Mouse (Mus musculus) MEL (cell line): Measurements from ENCODE around the gene Csnk2a2.

Experiments
- CTCF ChIP-seq, 3 experiments: IDR thresholded peaks in 2 of 3; conservative IDR thresholded peaks in 1 of 3; 2 replicates each; pipeline ENCODE4 v1.5.1; 2011 to 2012; ENCODE audit warnings: low read length in 3 of 3, low read depth in 2 of 3, mild to moderate bottlenecking in 2 of 3, improper control_type of control experiment in 1 of 3, inconsistent platforms in 1 of 3, mixed read lengths in 1 of 3, moderate library complexity in 1 of 3; ENCODE audit not compliant: control insufficient read depth in 1 of 3, insufficient read depth in 1 of 3, poor library complexity in 1 of 3, severe bottlenecking in 1 of 3
- ELF1 ChIP-seq: IDR thresholded peaks from 2 replicates; pipeline ENCODE4 v1.6.1; 2014; ENCODE audit warnings: low read depth, mild to moderate bottlenecking, inconsistent platforms, low read length, improper control_type of control experiment, moderate library complexity
- EP300 ChIP-seq, 2 experiments: IDR thresholded peaks; 2 replicates each; pipeline ENCODE4 v1.6.1; 2011; ENCODE audit warnings: improper control_type of control experiment in 2 of 2, low read length in 2 of 2, low read depth in 1 of 2, mild to moderate bottlenecking in 1 of 2
- MAX ChIP-seq: IDR thresholded peaks from 2 replicates; pipeline ENCODE4 v1.6.1; 2011; ENCODE audit warnings: low read length, improper control_type of control experiment
- NELFE ChIP-seq: IDR thresholded peaks from 2 replicates; pipeline ENCODE4 v1.6.1; 2011; ENCODE audit warnings: low read depth, low read length, improper control_type of control experiment
- UBTF ChIP-seq: IDR thresholded peaks from 2 replicates; pipeline ENCODE4 v1.6.1; 2012; ENCODE audit warnings: low read depth, mild to moderate bottlenecking, inconsistent platforms, low read length, improper control_type of control experiment, moderate library complexity, borderline replicate concordance; ENCODE audit not compliant: insufficient read depth
- USF1 ChIP-seq: IDR thresholded peaks from 2 replicates; pipeline ENCODE4 v1.6.1; 2014; ENCODE audit warnings: low read depth, mild to moderate bottlenecking, inconsistent platforms, low read length, improper control_type of control experiment, moderate library complexity

DNA sequence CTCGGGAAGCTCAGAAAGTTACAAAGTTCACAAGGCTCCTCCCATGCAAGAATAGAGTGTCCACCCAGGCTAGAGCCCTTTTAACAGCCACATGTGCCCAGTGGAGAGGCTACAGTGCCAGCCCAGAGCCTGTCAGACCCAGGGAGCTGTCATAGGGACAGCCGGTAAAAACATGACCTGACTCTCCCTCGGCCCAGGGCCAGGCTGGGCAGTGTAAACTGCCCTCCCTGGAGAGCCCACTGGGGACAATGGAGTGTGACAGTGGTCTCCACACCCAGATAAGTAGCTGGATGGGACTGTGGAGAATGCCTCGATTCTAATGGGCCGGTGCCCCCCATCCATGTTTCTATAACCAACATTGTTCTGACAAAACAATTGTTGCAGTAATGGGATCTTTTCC, 80.3 kb downstream of the Csnk2a2 start:
- no peak for TF ChIP-seq USF1
- no peak for TF ChIP-seq NELFE
- TF ChIP-seq CTCF (IDR thresholded peaks at IDR 0.05 in 2 of 3, conservative IDR thresholded peaks at IDR 0.05 in 1 of 3; ENCODE audit: control insufficient read depth in 1 of 3, insufficient read depth in 1 of 3, low read depth in 2 of 3, low read length in 3 of 3, poor library complexity in 1 of 3, severe bottlenecking in 1 of 3) = no peak
- TF ChIP-seq MAX = no peak
- no peak for TF ChIP-seq UBTF
- TF ChIP-seq EP300 (IDR thresholded peaks at IDR 0.05; ENCODE audit: low read depth in 1 of 2, low read length in 2 of 2) = no peak
- no peak for TF ChIP-seq ELF1
